Mouse (Mus musculus) lung, postnatal 14 days (tissue): ENCODE measurements around the gene Mynn.
"Not testable (repeated sequence)": the region's sequence is repeated elsewhere in the genome, so short reads cannot be mapped to it uniquely, and the experiment has no call there.

Source experiments
- DNase-seq: peaks from one replicate; pipeline ENCODE4 v3.0.0; 2021

The Mynn gene

DNA sequence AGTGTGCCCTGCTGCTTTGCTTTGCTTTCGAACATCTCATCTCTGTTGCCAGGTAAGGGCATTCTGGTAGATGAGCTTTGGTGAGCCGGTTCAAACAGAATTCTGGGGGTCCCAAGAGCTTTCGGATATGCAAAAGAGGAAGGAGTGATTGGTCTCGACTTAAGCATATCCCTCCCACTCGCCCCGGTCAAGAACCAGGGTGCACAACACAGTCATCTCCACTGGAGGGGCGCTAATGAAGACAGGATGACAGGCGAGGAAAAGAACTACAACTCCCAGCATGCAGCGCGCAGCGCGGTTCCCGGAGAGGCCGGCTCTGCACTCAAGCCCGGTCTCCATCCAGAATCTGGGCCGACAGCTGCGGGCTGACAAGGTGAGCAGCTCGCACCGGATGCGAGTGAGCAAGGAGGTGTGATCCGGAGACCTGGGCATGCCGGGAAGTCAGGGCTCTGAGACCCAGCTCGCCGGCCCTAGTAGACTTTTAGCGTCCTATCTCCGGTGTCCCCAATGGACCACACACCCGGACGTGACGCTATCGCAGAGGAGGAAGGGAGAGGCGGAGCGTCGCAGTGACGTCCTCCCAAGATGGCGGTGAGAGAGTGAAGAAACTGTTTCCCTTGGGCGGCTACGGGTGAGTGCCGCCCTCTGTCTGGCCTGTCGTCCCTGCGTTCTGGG lies at the start of gene Mynn:
Gene Mynn, plus strand, starts transcription at position 1 of the 675 bp plus-strand sequence.
- peak; percentile 97 for DNase-seq

DNA sequence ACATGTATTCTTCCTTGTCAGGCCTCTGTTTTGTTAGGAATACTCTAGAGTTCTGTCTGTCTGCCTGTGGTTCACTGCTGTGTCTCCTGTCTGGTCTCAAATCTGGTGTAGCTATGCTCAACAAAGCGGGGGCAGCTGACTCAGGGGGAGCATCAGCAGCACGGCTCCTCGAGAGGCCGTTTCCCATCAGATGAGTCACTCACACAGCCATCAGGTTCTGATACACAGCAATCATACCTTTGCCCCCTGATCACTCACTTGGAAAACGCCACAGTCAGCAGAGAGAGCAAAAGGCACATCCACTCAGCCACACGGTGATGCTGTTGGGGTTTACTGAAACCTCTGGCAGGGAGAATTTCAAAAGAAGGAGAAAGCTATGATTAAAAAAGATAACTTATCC lies 48.1 kb upstream of the Mynn start:
- DNase-seq = no peak

DNA sequence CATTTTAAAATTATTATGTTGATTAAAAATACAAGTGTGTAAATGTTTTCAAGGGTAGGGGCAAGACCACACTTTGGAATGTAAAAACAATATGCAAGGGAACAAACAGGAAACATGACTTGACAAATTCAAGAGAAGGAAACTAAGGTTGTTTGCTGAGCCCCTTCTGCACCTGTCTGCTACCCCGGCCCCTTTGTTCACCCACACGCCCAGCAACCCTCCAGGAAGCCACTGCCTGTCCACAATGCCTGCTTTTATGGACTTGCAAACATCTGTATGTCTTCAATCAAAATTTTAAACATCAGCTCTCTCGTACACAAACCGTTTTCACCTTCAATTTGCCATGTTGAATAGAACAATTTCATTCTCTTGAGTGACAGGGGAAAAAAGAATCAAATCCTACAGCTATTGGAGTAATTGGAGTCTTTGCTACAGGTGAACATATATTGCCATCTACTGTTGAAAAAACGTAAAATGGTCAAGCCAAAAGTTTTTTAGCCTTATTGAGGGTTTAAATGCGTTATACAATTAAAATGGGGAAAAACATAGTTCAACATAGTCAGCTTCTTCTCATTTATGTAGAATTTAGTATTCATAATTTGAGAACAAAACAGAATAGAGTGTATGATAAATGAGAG lies 41.1 kb upstream of the Mynn start:
- no peak for DNase-seq

DNA sequence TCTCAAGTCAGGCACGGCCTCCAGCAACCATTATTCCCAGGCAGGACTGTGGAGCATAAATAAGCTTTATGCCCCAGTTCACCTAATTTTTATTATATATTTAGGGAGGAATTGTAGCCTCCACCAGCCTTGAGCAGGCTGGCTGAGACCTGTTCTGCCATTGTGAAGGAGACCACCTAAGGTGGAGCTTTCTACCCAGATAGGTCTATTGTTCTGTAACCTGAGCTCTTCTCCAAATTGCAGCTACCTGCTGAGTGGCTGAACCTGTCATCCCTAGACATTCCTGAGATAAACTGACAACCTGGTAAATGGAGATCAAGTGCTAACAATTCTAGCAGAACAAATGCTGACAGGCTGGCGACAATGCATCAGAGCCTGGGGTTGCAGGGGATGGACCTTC lies 35.5 kb upstream of the Mynn start:
- not testable (repeated sequence) for DNase-seq

DNA sequence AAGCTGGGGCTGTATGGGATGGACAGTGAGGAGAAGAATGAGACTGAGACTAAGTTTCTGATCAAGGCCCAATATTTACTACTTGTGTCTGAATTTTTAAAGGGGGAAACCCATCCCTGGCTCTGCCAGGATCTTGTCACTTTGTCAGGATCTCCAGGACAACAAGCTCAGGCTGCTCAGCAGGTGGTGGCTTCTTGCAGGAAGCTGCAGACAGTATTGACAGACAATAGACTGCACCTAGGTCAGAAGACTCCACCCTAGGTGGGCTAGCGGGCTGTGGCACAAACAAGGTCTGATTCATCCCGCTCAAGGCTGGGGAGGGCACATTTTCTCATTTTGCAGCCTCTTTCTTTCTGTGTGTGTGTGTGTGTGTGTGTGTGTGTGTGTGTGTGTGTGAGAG lies 28.3 kb upstream of the Mynn start:
- DNase-seq = no peak

DNA sequence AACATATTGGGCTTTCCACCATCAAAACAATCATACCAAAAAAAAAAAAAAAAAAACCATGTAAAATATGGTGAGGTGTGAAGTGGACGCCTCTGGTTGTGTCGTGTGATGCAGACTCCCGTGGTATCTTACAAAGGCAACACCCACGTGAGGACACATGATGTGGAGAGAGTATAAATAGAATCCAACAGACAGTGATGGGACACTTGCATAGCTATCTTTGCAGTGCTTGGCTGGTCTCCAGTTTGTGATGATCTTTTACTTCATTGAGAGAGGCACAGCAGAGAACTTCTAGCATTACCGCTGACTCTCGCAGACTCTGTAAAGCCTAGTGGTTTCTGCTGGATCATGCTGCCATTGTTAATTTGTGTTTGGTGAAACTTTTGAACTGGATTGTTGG lies 13.0 kb upstream of the Mynn start:
- DNase-seq = no peak

DNA sequence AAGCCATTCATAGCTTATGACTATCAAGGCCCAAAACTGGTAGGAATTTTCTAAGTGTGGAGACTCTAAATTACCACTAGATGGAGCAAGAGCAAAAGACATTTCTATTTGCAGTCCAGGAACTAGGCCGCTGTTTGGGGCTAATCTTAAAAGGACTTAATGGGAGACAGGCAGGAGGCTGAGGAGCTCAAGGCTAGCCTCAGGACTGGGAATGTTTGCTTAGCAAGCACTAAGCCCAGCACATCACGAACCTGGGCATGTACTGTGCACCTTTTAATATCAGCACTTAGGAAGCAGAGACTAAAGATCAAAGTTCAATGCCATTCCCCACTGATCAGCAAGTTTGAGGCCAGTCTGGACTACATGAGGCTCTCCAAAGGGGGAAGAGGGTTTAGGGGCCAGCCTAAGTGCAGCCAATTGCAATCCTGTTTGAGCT lies 9.4 kb upstream of the Mynn start:
- peak; percentile 13 for DNase-seq

DNA sequence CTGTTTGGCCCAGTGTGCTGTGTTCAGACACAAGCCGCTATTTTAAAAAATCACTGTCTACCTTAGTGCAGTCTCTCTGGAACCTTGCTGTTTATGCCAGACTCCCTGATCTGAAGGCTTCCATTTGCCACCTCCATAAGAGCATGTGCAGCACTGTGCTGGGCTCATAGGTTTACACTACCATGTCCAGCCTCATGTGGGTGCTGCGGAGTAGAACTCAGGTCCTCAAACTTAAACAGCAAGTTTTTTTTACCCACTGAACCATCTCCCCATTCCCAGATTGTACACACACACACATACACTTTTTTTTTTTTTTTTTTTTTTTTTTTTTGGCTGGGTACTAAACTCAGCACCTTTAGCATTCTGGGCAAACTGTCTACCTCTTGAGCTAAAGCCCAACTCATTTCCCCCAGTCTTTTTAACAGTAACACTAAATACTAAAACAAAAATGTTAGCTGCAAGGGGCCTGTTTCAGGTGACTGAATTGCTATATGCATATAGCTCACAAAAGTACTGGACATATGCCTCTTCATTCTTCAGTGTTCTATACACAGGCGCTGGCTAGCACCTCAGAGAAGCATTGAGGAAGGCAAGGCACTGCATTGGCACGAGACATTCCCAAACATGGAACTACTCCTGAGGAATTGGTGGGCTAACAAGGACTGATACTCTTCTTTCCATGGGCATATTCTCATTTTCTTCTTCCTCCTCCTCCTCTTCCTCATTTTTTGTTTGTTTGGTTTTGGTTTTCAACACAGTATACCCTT lies 8.0 kb upstream of the Mynn start:
- no peak for DNase-seq

DNA sequence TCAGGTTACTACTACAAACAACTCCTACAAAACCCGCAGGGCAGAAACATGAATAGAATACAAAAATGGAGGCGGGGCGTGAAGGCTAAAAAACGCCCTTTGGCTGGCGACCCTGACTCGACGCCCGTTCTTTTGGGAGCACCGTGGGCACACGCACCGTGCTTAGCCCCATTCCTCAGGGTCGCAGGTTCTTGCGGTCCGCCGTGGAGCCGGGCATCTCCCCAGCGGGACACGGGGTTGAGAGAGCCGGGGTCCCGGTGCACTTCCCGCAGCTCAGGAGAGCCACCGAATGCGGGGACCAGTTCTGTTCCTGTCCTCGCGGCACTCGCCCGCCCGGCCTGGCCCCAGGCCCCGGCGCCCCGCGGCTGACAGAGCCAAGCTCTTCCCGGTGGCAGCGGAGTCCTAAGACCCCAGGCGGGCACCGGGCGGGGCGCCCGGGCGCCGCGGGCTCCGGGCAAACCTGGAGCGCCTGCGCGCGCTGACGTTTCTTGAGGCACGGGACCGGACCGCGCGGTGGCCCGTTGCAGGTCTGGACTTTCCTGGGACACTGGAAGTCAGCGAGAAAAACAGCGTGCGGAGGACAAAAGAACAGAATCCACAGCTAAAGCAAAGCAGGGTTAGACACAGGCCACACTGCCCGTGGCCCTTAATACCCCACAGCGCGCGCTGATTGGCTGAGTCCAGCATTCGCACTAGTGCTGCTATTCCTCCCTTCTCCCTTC lies 6.6 kb upstream of the Mynn start:
- DNase-seq = peak; percentile 44

DNA sequence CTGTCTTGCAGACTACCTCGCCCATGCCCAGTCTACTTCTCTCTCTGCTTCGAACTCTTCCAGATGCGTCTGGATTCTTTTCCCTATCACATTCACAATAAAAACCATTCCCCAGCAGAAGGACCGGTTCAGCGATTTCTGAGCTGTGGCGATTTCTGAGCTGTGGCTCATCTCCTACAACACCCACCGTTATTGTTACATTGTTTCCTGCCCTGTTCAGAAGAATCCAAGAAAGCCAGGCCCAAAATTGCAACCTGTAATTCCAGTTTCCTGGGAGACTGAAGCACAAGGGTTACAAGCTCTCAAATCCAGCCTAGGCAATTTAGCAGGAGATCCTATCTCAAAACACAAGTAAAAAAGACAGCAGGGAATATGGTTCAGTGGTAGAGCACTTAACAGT lies 4.6 kb upstream of the Mynn start:
- no peak for DNase-seq

DNA sequence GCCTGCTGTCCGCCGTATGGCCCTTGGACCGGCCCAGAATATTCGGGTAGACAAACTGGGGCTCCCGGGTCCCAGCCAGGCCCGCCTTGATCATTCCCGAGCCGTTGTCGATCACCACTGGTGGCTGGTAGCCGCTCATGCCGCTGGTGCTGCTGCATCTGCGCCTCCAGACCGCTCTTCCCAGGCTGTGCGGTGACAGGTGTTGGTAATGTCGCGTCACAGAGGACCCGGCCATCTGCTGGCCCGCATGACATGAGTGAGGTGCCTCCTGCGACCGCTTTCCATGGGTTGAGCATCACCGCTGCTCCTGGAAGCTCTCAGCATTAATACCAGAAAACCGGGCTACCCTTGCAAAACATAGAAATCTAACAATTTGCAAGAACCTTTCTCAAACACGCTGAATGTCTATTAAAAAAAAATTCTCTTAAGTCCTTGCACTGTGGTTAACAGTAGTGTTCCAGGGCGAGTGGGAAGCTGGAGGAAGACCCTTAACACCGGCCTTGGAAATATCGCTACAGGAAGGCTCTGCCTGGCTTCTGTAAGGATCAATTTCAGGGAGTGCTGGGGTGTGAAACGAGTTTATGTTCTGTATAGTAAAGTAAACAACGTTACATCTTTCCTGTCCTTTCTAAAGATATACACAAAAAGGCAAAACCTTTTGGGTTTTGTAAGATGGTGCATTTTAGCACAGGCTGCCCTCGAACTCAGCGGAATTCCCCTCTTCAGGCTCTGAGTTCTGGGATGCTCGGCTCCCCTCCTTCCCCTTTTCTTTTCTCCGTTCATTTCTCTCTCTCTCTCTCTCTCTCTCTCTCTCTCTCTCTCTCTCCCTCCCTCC lies 1.9 kb upstream of the Mynn start, which contains the start of gene Actrt3:
Gene Actrt3, minus strand, starts transcription at position 229 of the 835 bp plus-strand sequence.
- peak; percentile 6 for DNase-seq

DNA sequence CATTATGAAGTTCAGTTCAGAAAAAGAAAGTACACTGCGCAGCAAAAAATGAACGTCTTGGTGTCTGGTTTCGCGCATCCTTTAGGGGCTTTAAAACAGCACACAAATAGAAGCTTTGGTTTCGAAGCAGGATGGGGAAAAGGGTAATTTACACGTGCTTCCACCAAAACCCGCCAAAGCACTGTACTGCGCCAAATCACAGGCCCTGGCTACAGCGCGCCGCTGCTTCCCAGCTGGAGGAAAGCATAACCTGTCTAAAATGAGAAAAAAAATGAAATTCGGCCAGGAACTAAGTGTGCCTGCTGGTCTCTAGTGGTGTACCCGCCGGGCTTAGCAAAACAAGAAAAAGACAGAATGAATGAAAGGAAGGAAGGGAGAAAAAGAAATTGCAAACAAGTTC lies 1.1 kb upstream of the Mynn start:
- DNase-seq = peak; percentile 22

DNA sequence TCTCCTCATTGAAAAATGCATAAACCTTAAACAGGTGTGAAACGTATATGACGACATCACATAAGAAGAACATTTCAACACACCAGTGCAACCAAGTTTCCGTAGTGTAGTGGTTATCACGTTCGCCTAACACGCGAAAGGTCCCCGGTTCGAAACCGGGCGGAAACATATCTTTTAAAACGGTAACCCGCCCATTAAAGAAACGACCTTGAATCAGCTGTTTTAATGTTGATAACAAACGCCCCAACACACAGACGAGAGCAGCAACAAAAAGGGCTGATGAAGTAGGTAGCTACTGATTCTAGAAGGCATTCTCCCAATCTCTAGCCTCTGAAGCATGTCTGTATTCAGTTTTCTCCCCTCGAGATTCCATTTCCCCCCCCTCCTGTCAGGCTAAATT lies 690 bp upstream of the Mynn start:
- peak; percentile 92 for DNase-seq

DNA sequence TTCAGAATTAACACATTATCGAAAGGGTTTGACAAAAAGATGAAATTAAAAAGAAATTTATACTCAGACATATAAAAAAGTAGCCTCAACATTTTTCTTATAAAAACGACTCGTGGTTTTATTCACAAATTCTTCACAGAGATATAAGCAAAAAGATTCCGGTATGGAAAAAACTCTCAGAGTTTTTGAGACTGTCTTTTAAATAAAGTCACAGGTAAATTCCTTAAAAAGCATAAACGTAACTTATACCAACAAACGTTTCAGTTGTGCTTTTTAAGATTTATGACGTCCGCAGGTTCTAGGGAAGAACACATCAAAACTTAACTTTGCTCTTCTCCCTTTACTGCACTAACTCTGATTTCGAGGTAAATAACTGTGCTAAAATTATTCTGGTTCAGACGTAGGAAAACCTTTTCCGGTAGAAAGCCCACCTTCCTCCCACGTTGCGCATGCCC lies 228 bp upstream of the Mynn start:
- DNase-seq = no peak

DNA sequence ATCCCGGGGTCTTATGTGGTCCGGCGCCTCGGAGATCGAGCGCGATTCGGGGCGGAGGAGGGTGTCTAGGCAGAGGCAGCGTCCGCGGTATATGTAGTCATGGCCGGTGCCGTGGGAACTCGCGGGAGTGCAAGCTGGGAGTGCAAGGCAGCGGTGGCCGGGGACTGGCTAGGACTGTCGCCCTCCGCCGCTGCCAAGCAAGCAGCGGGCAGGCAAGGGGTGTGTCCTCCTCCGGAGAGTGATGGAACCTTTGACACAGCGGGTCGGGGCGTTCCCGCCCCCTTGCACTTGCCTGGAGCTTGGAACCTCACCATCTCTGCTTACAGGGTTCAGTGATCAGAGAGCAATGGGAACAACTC lies 854 bp downstream of the Mynn start:
- no peak for DNase-seq

DNA sequence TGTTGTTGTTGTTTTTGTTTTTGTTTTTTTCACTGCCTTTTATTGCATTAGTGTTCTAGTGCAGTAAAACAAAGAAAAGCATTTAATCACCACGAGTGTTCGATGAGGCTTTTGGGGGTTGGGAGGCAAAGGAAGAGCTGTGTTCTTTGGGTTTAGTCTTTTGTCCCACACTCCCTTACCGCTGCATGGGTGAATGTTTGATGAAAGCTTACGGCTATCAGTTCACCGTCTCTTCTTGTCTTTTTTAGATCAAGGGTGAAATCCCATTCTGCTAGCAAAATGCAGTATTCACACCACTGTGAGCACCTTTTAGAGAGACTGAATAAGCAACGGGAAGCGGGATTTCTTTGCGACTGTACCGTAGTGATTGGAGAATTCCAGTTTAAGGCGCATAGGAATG lies 1.4 kb downstream of the Mynn start:
- no peak for DNase-seq

DNA sequence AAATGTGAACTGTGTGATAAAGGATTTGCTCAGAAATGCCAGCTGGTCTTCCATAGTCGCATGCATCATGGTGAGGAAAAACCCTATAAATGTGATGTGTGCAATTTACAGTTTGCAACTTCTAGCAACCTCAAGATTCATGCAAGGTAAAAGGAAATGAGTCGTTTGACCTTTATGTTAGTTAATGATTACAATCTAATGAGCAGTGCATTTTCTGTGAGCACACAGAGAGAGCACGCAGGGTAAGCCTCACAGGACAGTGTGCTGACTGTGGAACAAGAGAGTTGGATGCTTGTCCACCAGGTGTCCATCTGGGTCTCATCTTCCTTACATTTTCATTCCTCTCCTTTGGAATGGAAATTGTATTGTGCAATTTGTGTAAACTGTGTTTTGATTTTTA lies 7.1 kb downstream of the Mynn start:
- DNase-seq = no peak

DNA sequence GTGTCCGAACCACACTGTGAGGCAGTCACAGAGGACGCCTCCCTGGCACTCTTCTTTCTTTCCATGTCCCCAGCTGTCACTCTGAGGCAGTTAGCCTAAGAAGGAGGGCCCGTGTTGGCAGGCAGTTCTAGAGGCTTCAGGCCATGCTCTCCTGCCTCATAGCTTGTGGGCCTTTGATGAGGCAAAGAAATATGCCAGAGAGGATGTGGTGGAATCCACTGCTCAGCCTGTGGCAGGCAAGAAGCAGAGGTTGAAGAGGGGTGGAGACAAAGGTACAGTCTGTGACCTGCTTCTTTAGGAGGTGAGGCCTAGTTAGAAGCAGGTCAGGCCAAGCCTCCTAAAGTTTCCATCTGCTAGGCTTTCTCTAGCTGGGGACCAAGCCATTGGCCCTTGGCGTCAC lies 9.1 kb downstream of the Mynn start:
- no peak for DNase-seq

DNA sequence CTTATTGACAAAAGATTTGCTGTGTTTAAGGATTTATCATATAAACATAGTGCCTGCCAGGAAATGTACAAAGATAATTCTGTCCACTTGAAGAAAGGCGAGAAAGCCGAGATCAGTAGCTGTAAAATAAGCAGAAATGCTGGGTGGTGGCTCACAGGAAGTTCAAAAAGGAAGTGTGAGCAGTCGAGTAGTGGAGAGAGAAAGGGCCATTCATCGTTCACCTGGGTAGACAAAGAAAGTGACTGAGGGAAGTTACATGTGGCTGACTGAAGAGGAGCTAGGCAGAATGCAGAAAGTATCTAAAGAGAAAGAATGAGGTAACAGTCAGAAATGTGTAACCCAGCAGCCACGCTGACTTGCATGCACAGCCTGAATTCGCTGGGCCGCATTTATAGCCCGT lies 18.3 kb downstream of the Mynn start:
- no peak for DNase-seq

DNA sequence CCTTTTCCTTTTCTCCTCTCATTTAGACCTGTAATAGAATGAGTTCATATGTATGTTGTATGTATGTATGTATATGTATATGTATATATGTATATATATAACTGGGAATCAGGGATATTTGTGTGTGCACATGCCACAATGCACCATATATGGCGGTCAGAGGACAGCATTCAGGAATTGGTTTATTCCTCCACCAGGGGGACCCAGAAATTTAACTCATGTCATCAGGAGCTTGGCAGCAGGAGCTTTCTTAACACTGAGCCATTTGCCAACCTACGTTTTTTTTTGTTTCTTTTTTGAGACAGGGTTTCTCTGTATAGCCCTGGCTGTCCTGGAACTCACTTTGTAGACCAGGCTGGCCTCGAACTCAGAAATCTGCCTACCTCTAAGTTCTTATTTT lies 31.8 kb downstream of the Mynn start:
- no peak for DNase-seq

DNA sequence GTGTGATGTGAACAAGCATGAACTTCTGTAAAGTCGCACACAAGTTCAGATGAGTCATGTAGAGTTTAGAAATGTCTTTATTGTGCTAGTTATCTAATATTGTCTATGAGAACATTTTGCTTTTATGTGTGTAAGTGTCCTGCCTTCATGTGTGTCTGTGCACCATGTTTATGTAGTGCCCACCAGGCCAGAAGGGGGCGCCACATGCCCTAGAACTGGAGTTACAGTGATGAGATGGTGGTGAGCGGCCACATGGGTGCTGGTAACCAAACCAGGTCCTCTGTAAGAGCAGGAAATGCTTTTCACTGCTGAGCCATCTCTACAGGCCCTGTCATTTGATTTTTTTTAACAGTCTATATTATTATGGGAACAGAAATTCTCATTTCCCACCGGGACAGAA lies 33.8 kb downstream of the Mynn start:
- DNase-seq = no peak

DNA sequence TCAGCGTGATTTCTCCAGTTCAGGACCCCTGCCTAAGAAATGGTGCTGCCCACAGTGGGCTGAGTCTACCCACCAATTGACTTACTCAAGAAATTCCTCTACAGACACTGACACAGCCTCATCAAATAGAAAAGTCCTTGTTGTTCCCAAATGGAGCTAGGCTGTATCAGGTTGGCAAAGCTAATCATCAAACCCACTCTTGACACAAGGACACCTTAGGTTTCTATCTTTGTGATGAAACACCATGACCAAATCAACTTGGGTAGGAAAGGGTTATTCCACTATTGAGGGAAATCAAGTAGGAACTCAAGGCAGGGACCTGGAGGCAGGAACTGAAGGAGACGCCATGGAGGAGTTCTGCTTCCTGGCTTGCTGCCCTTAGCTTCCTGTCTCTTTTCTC lies 42.3 kb downstream of the Mynn start, which contains the start of gene Lrriq4:
Gene Lrriq4, plus strand, starts transcription at position 301 of the 400 bp plus-strand sequence.
- DNase-seq = no peak
